Mouse (Mus musculus): ENCODE data around the gene Cnnm4. TPM values are rescaled to one million over a fixed set of nuclear protein-coding genes. Genes with fewer than 3 reads are reported as not detected.
"Not testable (repeated sequence)": the region's sequence is repeated elsewhere in the genome, so short reads cannot be mapped to it uniquely, and the experiment has no call there.

The Cnnm4 gene
- polyA plus RNA-seq, 1 experiment = 5.6 TPM

DNA sequence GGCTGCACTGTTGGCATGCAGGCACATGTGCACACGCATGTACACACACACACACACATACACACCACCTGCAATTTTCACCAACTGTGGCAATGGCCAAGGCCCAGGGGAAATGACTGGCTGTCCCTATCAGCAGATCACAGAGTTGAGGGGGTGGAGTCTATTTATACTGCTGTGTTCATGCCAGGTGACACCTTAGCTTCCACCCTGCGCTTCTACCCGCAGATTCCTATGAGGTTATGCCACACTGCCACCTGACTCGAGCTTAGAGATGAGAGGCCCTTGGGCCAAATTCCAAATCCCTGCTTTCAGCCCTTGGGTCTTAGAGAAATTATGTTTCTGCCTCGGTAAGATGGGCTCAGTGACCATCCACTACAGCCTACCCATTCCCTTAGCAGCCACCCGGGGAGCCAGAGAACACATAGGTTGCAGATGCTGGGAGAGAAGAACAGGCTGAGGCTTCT is 63.2 kb downstream of the Cnnm4 start:
- no peak for DNase-seq
- H3K4me3 ChIP-seq (replicated peaks; ENCODE audit: extremely low read depth, low read depth, low read length) = no peak overlapping the region
- TF ChIP-seq CTCF (IDR thresholded peaks at IDR 0.05; ENCODE audit: insufficient read depth, low read length) (peak; percentile 20; the same call in 1 of the 2 replicates), POLR2A (IDR thresholded peaks at IDR 0.05; ENCODE audit: borderline replicate concordance, extremely low read depth, low read depth, low read length) (no peak)
- 62% methylated on average over 6 of the region's 6 CpGs for WGBS
- H3K4me1 ChIP-seq (ENCODE audit: control insufficient read depth, insufficient read depth, low read length) = peaks cover 4% of the 10 kb centered on the region; the same call in 1 of the 2 replicates

DNA sequence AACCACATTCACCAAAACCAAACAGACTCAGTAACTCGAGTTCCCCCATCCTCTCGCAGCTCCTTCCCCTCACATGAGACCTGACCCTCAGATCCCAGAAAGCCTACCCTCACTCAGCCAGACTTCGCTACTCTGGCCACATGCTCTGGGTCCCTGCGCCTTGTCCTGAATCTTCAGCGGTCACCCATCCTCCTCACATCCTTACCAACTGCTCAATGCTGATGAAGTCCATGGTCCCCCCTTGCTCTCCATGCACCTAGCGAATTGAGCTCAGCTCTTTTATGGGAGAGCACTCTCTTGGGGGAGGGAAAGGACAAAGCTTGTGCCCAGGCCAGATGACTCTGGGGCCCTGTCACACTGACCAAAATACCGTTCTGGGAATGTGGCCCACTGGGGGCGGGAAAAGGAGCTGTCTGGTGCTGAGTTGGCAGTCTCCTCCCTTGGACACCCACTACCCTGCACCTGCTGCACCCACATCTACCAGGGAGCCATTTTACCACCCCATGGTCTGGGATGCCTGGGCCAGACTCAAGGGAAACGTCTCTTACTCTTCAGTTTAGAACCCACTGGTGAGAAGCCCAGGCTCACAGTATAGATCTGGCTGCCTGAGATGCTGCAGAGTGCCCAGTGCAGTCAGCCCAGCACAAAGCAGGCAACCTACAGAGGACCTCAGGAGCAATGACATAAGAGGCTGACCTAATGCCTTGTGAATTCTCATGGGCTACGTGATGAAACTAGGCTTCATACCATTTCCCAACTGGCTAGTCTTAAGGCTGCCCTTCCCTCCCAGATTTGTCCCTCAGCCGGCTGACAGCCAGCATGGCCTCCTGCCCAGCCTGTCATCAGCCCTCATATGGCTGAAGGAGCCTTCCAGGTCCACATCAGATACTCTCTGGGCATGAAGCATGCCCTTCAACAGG is 64.3 kb downstream of the Cnnm4 start:
- WGBS = 76% methylated on average over 11 of the region's 11 CpGs
- Histone ChIP-seq H3K4me3 (replicated peaks; ENCODE audit: extremely low read depth, low read depth, low read length) (no peak overlapping the region), H3K4me1 (ENCODE audit: control insufficient read depth, insufficient read depth, low read length) (peaks cover 4% of the 10 kb centered on the region; the same call in 1 of the 2 replicates)
- TF ChIP-seq CTCF (IDR thresholded peaks at IDR 0.05; ENCODE audit: insufficient read depth, low read length) (no peak), POLR2A (IDR thresholded peaks at IDR 0.05; ENCODE audit: borderline replicate concordance, extremely low read depth, low read depth, low read length) (no peak)
- DNase-seq = peak; percentile 39

DNA sequence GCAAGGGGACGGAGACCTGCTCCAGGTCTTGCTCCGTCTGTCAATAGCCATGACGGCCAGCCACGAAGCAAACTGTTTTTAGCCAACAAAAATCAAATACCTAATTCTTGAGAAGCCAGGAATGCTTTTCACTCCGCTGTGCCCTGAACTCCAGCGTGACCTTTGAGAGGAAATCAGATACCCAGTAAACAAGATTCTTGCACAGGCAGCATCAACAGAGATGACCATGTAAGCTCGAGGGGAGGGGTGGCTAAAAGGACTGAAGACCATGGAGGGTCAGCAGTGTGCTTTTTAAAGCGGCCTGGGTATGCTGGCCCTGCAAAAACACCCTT is 64.9 kb downstream of the Cnnm4 start:
- Histone ChIP-seq H3K4me1 (ENCODE audit: control insufficient read depth, insufficient read depth, low read length) (peaks cover 4% of the 10 kb centered on the region; the same call in 1 of the 2 replicates), H3K4me3 (replicated peaks; ENCODE audit: extremely low read depth, low read depth, low read length) (no peak overlapping the region)
- no peak for DNase-seq
- no peak for TF ChIP-seq POLR2A (IDR thresholded peaks at IDR 0.05; ENCODE audit: borderline replicate concordance, extremely low read depth, low read depth, low read length)
- WGBS = 53% methylated on average over 8 of the region's 8 CpGs

DNA sequence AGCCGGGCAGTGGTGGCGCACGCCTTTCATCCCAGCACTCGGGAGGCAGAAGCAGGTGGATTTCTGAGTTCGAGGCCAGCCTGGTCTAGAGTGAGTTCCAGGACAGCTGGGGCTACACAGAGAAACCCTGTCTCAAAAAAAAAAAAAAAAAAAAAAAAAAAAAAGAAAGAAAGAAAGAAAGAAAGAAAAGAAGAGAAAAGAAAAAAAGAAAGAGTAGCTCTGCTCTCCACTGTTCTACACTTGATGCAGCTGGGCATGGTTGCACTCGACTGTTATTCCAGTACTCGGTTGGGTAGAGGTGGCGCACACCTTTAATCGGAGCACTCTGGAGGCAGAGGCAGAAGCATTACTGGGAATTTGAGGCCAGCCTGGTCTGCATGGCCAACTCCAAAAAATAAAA is 65.4 kb downstream of the Cnnm4 start, which contains the start of gene Ankrd23:
Gene Ankrd23 (minus strand): TSS at position 101 of the 400 bp plus-strand sequence.
- not testable (repeated sequence) for DNase-seq; H3K4me1 ChIP-seq (ENCODE audit: control insufficient read depth, insufficient read depth, low read length)
- 88% methylated on average over 9 of the region's 9 CpGs for WGBS

DNA sequence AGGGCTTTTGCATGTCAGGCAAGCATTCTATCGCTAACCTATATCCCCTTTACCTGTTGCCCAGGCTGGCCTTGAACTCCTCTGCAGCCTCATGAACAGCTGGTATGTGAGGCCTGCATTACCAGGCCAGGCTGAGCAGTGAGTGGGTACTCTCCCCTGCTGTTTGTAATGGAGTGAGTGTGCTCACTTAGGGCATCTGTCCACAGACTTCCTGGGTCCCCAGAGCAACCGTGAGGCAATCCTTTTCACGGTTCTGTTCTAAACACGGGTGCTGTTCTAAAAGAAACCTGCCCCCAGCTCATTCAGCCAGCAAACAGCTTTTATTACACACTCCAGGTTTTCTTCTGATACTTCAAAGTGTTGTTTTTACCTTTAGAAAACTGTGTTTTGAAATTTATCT is 67.3 kb downstream of the Cnnm4 start:
- peaks cover 4% of the 10 kb centered on the region; the same call in 1 of the 2 replicates for H3K4me1 ChIP-seq (ENCODE audit: control insufficient read depth, insufficient read depth, low read length)
- WGBS = 63% methylated on average over 4 of the region's 4 CpGs
- H3K4me3 ChIP-seq (replicated peaks; ENCODE audit: extremely low read depth, low read depth, low read length) = no peak overlapping the region
- no peak for TF ChIP-seq POLR2A (IDR thresholded peaks at IDR 0.05; ENCODE audit: borderline replicate concordance, extremely low read depth, low read depth, low read length)
- TF ChIP-seq CTCF (IDR thresholded peaks at IDR 0.05; ENCODE audit: insufficient read depth, low read length) = no peak
- DNase-seq = no peak

More for the DNA sequence above, 65.4 kb downstream of the Cnnm4 start, which contains the start of gene Ankrd23:
- not testable (repeated sequence) for H3K4me3 ChIP-seq (replicated peaks; ENCODE audit: extremely low read depth, low read depth, low read length)

DNA sequence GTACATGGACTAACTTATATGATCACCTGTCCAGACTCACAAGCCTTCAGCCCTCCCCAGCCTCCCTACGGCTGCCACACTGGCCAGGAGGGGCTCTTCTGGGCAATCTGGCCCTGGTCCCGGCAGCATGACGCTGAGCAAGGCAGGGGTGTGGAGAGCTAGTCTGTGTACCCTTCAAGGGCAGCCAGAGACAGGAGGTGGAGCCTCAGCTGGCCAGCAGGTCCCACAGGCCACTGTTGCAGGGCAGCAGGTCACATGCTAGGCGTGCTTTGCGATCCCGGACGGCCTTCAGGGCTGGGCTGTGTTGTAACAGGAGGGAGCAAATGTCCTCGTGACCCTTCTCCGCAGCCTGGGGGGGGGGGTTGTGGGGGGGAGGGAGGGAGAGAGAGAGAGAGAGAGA is 67.8 kb downstream of the Cnnm4 start, which contains the start of gene Gm42417:
Gene Gm42417 (minus strand): TSS at position 244 of the 400 bp plus-strand sequence.
- H3K4me3 ChIP-seq (replicated peaks; ENCODE audit: extremely low read depth, low read depth, low read length) = no peak within 1 kb of the TSS
- no peak for TF ChIP-seq CTCF (IDR thresholded peaks at IDR 0.05; ENCODE audit: insufficient read depth, low read length)
- TF ChIP-seq POLR2A (IDR thresholded peaks at IDR 0.05; ENCODE audit: borderline replicate concordance, extremely low read depth, low read depth, low read length) = no peak
- peak; percentile 77 for DNase-seq
- 33% methylated on average over 9 of the region's 9 CpGs for WGBS
- H3K4me1 ChIP-seq (ENCODE audit: control insufficient read depth, insufficient read depth, low read length) = peaks cover 4% of the 10 kb centered on the region; the same call in 1 of the 2 replicates

DNA sequence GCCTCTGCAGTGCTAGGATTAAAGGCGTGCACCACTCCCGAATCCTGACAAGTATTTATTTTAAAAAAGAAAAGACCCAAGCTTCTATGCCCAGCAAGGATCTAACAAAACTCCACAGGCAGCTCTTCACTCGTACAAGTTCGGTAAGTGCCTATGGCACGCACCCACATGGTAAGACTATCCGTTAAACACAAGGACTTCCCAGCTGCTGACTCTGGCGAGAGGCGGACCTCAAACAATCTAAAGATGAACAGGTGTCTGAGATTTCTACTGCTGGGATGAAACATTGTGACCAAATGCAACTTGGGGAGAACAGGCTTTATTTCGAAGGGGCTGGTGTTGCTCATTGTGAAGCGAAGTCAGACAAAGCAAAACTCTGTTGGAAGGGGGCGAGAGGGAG is 68.7 kb downstream of the Cnnm4 start:
- TF ChIP-seq POLR2A (IDR thresholded peaks at IDR 0.05; ENCODE audit: borderline replicate concordance, extremely low read depth, low read depth, low read length) (no peak), CTCF (IDR thresholded peaks at IDR 0.05; ENCODE audit: insufficient read depth, low read length) (no peak)
- WGBS = 81% methylated on average over 11 of the region's 11 CpGs
- Histone ChIP-seq H3K4me1 (ENCODE audit: control insufficient read depth, insufficient read depth, low read length) (peaks cover 4% of the 10 kb centered on the region; the same call in 1 of the 2 replicates), H3K4me3 (replicated peaks; ENCODE audit: extremely low read depth, low read depth, low read length) (no peak overlapping the region)
- DNase-seq = no peak

DNA sequence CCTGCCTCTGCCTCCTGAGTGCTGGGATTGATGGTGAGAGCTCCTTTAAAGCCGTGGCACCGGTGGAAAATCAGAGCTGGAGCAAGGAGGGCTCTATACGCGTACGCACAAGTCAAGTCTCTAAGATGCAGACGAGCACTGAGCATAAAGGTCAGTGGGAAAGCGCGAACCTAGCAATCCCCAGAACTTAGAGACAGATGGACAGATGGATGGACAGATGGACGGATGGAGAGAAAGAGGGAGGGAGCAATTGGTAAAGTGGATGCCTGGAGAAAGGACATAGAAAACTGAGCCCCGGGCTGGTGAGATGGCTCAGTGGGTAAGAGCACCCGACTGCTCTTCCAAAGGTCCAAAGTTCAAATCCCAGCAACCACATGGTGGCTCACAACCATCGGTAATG is 69.4 kb downstream of the Cnnm4 start:
- 93% methylated on average over 12 of the region's 12 CpGs for WGBS
- Histone ChIP-seq H3K4me3 (replicated peaks; ENCODE audit: extremely low read depth, low read depth, low read length) (no peak overlapping the region), H3K4me1 (ENCODE audit: control insufficient read depth, insufficient read depth, low read length) (no peaks in the 10 kb centered on the region)
- no peak for DNase-seq
- TF ChIP-seq CTCF (IDR thresholded peaks at IDR 0.05; ENCODE audit: insufficient read depth, low read length) = no peak
- no peak for TF ChIP-seq POLR2A (IDR thresholded peaks at IDR 0.05; ENCODE audit: borderline replicate concordance, extremely low read depth, low read depth, low read length)

DNA sequence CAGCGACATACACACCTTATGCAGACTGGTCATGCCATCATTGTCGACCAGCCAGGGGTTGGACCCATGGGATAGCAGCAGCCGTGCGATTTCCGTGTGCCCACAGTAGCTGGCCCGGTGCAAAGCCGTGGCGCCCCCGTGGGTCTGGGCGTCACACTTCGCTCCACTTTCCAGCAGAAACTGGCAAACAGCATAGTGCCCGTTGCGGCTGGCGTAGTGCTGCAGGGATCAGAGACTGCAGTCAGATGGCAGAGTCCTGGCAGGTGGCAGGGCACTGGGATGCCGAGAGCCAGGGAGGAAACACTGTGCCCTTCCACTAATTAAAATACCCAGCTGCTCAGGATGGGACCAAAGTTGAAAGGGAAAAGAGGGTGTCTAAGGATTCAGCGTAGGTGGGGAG is 70.4 kb downstream of the Cnnm4 start:
- 97% methylated on average over 16 of the region's 16 CpGs for WGBS
- no peak for TF ChIP-seq CTCF (IDR thresholded peaks at IDR 0.05; ENCODE audit: insufficient read depth, low read length)
- no peak for TF ChIP-seq POLR2A (IDR thresholded peaks at IDR 0.05; ENCODE audit: borderline replicate concordance, extremely low read depth, low read depth, low read length)

DNA sequence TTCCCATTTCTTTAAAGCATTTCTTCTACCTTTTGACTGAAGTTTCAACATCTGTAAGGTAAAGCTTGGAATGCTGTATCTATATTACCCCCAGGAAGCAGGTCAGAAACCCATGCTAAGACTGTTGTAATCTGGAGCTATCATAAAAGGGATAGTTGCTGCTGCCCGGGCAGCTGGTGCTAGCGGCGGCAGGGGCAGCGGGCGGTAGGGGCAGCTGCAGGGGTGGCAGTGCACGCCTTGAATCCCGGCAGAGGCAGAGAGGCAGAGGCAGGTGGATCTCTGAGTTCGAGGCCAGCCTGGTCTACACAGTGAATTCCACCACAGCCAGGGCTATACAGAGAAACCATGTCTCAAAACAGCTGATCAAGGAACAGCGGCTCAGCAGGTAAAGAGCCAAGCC is 71.5 kb downstream of the Cnnm4 start:
- H3K4me3 ChIP-seq (replicated peaks; ENCODE audit: extremely low read depth, low read depth, low read length) = no peak overlapping the region
- WGBS = 96% methylated on average over 9 of the region's 9 CpGs
- TF ChIP-seq CTCF (IDR thresholded peaks at IDR 0.05; ENCODE audit: insufficient read depth, low read length) (no peak), POLR2A (IDR thresholded peaks at IDR 0.05; ENCODE audit: borderline replicate concordance, extremely low read depth, low read depth, low read length) (no peak)
- H3K4me1 ChIP-seq (ENCODE audit: control insufficient read depth, insufficient read depth, low read length) = 0 out of 2 replicates have a peak, but pooled peaks cover 4% of the 10 kb centered on the region
- DNase-seq = no peak

More for the DNA sequence above, 70.4 kb downstream of the Cnnm4 start:
- Histone ChIP-seq H3K4me1 (ENCODE audit: control insufficient read depth, insufficient read depth, low read length) (0 out of 2 replicates have a peak, but pooled peaks cover 2% of the 10 kb centered on the region), H3K4me3 (replicated peaks; ENCODE audit: extremely low read depth, low read depth, low read length) (no peak overlapping the region)
- DNase-seq = no peak

Measured in lung, adult 2 months (tissue).